Mouse (Mus musculus) kidney, adult 2 months (tissue): ENCODE measurements around the gene Zfp239.

Experiments used
- CTCF ChIP-seq: fragments of 200-500 bp; conservative IDR thresholded peaks from 2 replicates; pipeline ENCODE4 v1.5.1; 2011; ENCODE audit warnings: low read depth, mild to moderate bottlenecking, control low read depth, low read length, moderate library complexity, mixed read lengths; ENCODE audit not compliant: insufficient read depth, insufficient read length
- POLR2A ChIP-seq: fragments of 200-500 bp; IDR thresholded peaks from one replicate; pipeline ENCODE4 v1.6.1; 2011; ENCODE audit warnings: low read depth, low read length, control low read depth

GRCm38 (mm10) chr6:117820327-117820726 lies 41.6 kb upstream of the Zfp239 start:
- no peak for TF ChIP-seq POLR2A
- TF ChIP-seq CTCF: no peak
